Mouse (Mus musculus): ENCODE measurements around the gene Rhof.
A peak's percentile ranks its signal among the peaks of the same experiment; 100 is the strongest.

Rhof gene

DNA sequence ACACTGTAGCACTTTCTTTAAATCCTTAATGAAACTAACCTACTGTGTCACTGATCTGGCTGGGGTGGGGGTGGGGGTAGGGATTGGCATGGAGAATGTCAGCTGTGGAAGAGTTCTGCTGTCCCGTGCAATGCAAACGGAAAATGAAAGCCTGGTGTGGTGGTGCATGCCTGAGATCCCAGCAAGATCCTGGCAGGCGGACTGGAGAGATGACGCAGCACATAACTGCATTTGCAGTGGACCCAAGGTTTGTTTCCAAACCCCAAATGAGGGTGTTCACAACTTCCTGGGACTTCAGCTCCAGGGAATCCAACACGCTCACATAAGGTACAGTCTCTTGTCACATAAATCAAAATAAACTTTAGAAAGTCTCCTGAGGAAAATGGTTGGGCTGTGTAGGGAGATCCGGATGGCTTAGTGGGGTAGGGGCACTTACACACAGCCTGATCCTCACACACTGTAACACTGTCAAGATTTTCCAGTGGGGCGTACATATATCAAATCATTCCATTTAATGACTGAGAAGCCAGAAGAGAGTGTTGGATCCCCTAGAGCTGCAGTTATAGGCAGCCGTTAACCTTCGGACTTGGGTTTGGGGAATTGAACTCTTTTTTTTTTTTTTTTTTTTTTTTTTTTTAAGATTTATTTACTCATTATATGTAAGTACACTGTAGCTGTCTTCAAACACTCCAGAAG, 71.6 kb downstream of the Rhof start:
- no peak for DNase-seq

DNA sequence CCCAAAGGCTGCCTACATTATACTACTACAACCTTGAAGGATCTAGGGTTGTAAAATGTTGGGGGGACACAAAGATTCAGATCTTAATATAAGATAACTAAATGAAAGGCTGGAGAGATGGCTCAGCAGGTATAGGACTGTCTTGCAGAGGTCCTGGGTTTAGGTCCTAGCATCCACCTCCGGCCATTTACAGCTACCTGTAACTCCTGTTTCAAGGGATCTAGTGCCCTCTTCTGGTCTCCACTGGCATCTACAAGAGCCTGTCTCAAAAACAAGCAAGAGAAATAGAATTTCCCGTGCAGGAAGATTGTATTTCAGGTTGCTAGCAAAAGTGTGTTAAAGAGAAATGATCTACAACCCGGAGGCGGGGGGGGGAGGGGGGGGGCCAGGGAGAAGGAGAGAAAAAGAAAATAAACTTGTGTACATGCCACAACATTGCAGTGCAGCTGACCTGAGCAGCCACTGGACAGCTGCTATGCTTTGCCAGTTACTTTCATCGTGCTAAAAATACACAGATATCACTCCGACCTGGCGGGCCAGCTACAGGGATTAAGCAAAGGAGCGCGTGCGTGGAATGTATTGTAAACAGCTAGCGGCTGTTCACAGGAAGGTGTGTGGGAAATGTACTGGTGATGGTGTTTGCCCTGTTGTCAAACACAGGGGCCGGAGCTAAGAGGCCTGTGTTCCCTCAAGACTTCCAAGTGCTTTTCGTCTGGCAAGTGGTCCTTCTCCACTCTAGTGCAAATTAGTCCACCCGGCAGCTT, 72.6 kb downstream of the Rhof start:
- DNase-seq, result no peak

GRCm38 (mm10) chr5:123058251-123059102, 74.0 kb downstream of the Rhof start:
- no peak for DNase-seq

DNA sequence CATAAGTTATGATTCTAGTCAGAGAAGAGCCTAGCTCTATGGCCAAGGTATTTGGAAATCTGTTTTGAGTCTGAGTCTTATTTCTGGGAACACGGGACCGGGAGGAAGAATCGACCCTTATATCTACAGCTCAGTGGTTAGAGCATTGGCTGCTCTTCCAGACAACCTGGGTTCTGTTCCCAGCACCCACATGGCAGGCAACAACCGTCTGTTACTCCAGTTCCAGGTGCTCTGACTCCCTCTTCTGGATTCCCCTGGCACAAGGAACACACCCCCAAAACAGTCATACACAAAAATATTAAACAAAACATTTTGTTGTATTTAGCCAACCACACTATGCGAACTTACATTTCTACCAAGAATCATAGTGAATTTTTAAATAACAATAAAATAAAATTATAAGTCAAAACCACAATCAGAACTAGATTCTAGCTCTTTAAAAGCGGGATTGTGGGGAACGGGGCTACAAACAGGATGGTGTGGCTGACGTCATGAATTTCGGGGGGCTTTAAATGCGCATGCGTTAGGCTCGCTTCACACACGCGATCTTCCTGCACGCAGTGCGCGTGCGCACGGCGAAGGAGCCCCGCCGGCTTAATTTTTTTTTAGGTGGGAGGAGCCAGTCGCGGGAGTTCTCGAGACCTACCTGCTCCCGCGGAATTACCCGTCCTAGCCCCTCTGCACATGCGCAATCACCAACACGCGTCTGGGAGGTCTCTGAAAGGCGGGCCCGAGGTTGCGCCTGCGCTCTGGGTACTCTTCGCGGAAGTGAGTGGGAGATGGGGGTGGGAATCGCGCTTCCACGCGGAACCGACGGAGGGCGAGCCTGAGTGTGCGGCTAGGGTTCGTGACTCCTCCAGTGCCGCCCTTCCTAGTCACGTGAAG, 74.9 kb downstream of the Rhof start:
- DNase-seq, result peak; percentile 99
